Mouse (Mus musculus) urinary bladder, adult 2 months (tissue): ENCODE data around the gene Grifin. TPM values are rescaled to one million over a fixed set of nuclear protein-coding genes. Genes with fewer than 3 reads are reported as not detected.

Experiments
- DNase-seq: peaks from one replicate; pipeline ENCODE4 v3.0.0; 2022; ENCODE audit warnings: low spot score
- polyA plus RNA-seq: library from polyadenylated mRNA; depleted of rRNA; stranded (reverse); fragments of >200 nt; gene quantifications from 2 replicates; pipeline ENCODE4 v1.2.3, GENCODE M21; 2012; rRNA removed

The Grifin gene
- polyA plus RNA-seq = not detected in 2 replicates

- DNase-seq = no peak
Measured at GRCm38 (mm10) chr5:140564896-140565295, at the start of gene Grifin. Grifin (minus strand) TSS chr5:140565071.

DNA sequence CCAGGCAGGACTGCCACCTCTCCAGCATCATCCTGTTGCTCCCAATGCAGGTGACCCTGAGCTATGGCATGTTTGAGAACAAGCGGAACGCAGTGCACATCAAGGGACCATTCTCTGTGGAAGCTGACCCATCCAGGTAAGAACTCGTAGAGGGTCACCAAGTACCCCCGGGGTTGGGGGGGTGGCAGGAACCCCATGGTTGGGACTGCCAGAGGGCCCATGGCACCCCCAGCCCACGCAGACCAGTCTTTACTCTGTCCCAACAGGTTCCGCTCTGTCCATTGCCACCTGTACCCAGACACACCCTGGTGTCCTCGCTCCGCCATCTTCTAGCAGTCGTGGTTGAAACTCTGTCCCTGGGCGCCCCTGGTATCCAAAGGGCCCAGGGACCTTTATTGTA lies 49.3 kb upstream of the Grifin start:
- DNase-seq = no peak

- DNase-seq = no peak
Measured at GRCm38 (mm10) chr5:140612191-140612590, 47.3 kb upstream of the Grifin start.

DNA sequence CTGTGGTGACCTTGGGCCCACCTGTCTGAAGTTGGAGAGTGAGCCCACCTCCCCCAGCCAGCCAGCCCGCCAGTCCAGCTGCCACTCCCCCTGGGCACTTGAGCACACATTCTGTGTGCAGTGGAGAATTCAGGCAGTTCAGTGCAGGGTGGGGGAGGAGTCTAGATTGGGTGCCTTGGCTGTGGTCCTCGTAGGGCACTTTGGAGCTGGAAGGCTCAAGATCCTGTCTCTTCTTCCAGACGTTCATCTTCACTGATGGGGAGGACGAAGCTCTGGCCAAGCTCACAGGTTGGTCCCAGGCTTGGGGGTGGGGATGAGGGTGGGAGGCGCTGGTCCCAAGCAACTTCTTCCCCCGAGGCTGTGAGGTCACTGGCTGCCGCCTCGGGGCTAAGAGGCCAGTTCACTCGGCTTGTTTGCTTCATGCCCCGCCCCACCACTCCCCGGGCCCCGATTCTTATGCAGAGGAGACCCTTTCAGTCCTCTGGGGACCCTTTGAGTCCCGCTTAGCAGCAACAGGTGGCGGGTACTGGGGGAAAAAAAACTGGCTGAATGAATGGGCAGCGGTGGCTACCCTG lies 46.8 kb upstream of the Grifin start:
- DNase-seq = no peak

GRCm38 (mm10) chr5:140611021-140611583 lies 46.2 kb upstream of the Grifin start:
- DNase-seq = peak; percentile 70

GRCm38 (mm10) chr5:140610273-140611011 lies 45.6 kb upstream of the Grifin start:
- DNase-seq = peak; percentile 54

DNA sequence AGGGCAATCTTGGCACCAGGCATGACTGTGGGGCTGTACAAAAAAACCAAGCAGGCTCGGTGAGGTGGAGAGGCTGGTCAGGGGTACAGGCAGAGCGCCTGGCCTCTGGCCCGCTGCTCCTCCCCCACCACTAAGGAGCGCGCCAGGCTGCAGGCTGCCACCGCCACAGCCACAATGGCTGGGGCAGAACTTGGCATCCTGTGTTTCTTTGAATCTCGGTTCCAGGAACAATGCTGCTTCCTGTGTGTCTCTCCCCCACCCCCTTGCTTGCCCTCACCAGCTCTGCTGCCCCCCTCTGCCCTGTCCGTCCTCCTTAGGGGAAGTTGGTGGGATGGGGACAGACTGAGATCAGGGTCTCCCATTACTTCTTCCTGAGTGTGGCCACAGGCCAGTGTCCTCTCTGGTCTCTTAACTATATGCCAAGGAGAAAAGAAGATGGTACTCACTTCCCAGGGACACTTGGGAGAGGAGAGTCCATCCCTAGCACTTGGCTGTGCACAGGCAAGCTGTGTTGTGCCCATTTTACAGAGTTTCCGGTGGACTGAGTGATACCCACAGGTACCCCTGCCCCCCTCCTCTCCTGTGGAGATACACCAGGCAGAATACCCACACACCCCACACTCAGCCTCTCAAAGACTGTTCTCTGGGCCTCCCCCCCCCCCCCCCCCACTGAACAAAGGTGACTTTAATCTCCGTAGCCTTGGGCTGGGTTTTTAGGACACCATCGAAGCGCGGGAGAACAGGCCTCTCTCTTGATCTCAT lies 44.8 kb upstream of the Grifin start:
- no peak for DNase-seq

DNA sequence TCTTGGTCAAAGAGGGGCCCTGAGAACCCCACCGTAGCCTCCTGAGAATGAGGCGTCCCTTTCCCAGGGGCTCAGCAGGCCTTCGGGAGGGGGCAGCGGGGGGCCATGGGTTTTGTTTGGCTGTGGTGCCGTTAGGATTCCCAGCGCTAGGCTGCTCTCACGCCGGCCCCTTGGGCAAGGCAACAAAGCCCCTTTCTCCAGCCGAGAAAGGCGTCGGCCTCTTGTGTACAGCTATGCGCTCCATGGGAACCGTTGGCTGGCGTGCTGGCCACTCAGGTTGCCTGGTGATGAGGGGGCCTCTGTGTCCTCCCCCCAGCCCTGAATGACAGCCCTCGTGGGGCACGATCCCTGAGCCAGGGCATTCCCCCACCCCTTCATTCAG lies 43.8 kb upstream of the Grifin start:
- DNase-seq = no peak

DNA sequence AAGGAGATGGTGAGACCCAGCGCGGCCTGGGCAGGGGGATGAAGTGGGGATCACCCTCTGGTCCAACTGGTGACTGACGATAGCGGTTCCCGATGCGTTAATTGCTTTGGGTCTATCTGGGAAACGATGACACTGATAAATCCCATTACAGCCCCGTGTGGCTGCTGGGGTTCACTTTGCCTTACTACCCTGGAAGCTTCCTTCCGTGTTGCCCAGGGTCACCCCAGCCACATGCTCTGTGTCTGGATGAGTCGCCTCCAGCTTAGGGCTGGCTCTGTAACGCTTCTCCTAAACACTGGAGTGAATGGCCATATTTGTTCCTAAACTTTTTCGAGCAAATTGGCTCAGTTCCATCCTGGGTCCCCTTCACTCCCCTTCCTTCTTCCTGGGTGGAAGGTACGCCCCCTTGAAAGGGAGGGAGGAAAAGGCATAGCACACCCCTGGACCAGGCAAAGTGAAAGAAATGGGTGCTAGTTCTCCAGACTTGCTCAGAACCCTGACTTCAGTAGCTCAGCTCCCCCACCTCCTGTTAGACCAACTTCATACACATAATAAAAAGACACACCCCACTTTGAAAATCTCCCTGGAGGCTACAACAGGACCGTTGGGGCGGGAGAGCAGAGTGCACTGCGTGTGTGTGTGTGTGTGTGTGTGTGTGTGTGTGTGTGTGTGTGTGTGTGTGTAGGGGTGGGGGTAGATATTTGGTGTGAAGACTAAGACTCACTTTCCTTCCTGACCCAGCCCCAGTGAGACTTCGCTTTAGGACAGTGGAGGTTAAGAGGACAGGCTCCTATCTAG lies 43.2 kb upstream of the Grifin start:
- DNase-seq = no peak

- DNase-seq = peak; percentile 80
Measured at GRCm38 (mm10) chr5:140607001-140607835, 42.3 kb upstream of the Grifin start, which contains the start of gene Lfng. Lfng (plus strand) TSS chr5:140607320.

DNA sequence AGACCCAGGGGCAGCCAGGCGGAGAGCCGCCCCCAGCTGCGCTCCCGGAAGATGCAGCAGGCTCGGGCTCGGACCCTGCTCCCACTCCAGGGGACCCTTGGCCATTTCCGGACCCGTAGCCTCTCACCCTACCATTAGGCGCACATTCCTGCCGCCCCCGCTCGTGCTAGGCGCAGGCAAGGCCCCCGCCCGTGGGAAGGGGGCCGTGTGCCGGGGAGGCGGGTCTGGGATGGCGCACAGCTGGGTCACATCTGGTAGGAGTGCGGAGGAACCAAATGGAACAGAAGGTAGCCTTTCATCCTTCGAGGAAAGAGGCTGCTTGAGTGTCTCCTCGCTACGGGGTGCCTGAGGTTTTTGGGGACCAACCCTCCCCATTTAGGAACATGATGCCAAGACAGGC lies 41.5 kb upstream of the Grifin start:
- no peak for DNase-seq

DNA sequence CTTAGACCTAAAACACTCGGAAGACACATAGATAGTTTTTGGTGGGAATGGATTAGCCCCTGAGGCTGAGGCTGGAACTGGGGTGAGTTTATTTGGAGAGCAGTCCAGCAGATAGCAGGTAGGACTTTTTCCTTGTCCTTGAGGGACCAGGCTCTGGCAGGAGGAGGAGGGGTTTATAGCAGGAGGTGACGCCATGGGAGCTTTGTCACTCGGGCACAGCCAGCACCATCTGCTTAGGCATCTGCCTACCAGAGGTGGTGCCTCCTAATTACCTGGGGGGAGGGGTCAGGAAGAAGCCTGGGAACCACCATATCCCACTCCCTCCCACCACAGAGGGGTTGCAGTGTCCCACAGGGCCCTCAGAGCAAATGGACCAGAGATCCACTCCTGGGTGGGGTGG lies 40.4 kb upstream of the Grifin start:
- no peak for DNase-seq

DNA sequence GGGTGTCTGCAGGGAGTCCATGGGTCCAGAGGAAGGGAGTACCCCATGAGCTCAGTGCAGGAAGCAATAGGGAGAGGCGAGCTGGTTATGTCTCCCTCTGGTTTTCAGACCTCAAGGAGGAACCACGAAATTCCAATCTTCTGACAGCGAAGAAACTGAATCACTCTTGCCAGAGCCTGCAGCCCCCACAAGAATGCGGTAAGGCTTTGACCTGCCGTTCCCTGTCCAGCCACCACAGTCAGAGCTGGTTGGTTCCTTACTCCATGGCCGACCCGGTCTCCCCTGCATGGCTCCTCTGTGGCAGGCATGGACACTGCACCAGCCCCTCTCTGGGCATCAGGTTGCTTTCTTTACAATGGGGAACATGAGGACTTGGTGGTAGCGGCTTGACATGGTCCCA lies 39.5 kb upstream of the Grifin start:
- DNase-seq = no peak

DNA sequence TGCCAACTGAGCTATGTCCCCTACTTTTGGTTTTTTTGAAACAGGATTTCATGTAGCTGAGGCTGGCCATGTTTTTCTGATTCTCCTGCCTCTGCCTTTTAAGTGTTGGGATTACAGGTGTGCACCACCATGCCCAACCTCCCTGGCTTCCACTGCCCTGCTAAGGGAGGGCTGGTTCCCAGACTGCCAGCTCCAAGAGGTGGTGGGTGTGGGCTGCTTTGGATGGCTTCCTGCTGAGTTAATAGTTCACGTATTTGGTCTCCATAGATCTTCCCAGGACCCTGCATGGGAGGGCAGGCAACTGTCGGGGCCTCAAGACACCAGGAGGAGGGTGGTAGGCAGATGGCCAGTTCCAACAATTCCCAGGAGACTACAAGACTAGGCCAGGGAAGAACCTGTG lies 37.7 kb upstream of the Grifin start:
- DNase-seq = no peak

GRCm38 (mm10) chr5:140601712-140602111 lies 36.8 kb upstream of the Grifin start:
- DNase-seq = no peak

DNA sequence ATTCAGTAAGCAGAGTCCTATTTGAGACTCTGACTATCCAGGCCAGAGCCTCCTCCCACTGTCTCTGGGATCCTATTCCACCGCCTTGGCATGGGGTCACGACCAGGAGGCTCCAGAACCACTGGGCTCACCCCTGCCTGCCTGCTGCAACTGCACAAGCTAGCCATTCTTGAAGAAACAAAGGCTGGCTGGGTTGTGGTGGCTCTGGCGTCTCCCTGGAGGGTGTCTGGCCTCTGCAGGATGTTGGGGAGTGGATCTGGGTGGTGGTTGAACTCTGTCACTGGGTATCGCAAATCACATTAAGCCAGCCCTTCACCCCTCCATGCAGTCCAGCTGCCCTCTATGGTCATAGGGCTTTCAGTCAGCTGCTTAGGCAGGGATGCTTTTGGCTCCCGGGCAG lies 35.1 kb upstream of the Grifin start:
- no peak for DNase-seq

GRCm38 (mm10) chr5:140597787-140598186 lies 32.9 kb upstream of the Grifin start:
- DNase-seq = no peak

DNA sequence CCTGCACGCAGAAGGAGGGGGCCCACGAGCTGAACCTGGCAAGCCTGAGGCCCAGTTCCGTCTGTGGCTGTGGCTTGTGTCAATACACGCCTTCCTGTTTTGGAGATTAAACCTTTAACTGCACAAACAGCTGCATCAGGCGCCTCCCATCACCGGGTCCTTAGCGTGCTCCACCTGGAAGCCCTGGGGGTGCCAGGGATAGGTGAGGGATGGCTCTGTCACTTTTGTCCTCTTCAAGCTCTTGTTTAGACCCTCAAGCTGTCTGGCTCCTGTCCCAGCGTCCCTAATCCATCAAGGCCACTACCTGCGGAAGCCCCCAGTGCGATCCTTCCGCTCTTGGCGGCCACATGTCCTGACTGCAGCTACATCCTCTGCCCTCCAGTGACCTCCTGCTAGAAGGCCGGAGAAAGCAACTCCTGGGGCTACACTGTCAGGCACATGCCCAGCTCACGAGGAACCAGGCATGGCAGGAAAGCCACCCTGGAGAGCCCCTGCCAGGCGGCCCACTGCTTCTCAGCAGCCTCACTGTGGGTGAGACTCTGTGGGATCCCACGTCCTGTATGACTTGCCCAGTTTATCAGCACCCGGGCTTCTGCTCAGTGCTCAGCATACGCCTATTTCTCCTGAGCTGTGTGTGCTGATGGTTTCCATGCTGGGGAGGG lies 32.2 kb upstream of the Grifin start:
- no peak for DNase-seq

GRCm38 (mm10) chr5:140596426-140596825 lies 31.6 kb upstream of the Grifin start:
- no peak for DNase-seq

GRCm38 (mm10) chr5:140594846-140595245 lies 30.0 kb upstream of the Grifin start:
- no peak for DNase-seq
